Mouse (Mus musculus) forebrain, embryonic 16.5 days (tissue): ENCODE measurements around the gene Pgm2l1. TPM values are rescaled to one million over a fixed set of nuclear protein-coding genes. Genes with fewer than 3 reads are reported as not detected.
"Not testable (repeated sequence)": the region's sequence is repeated elsewhere in the genome, so short reads cannot be mapped to it uniquely, and the experiment has no call there.

Experiments used
- ATAC-seq: fragments of 200-750 bp; cut with Nextera tagmentation; 2 replicates; pipeline ENCODE4 v1.8.0; 2017; ENCODE audit warnings: mild to moderate bottlenecking, moderate library complexity
- H3K27ac ChIP-seq: fragments of 300-500 bp; sonication (generic); 2 replicates; pipeline ENCODE4 v1.5.1; 2014; ENCODE audit warnings: low read length, control low read depth
- H3K27me3 ChIP-seq: fragments of 300-500 bp; sonication (generic); replicated peaks from 2 replicates; pipeline ENCODE4 v1.6.1; 2014; ENCODE audit warnings: low read length; ENCODE audit not compliant: control insufficient read depth, insufficient read depth
- H3K36me3 ChIP-seq: fragments of 300-500 bp; sonication (generic); 2 replicates; pipeline ENCODE4 v1.6.1; 2014; ENCODE audit not compliant: control insufficient read depth, insufficient read depth
- H3K4me1 ChIP-seq: fragments of 300-500 bp; sonication (generic); replicated peaks from 2 replicates; pipeline ENCODE4 v1.6.1; 2014; ENCODE audit warnings: low read length; ENCODE audit not compliant: control insufficient read depth, insufficient read depth
- H3K4me2 ChIP-seq: fragments of 300-500 bp; sonication (generic); 2 replicates; pipeline ENCODE4 v1.6.1; 2014; ENCODE audit warnings: mild to moderate bottlenecking, low read length, control low read depth
- H3K4me3 ChIP-seq: fragments of 300-500 bp; sonication (generic); replicated peaks from 2 replicates; pipeline ENCODE4 v1.5.1; 2014; ENCODE audit warnings: mild to moderate bottlenecking, low read length, control low read depth
- H3K9ac ChIP-seq: fragments of 300-500 bp; sonication (generic); replicated peaks from 2 replicates; pipeline ENCODE4 v1.6.1; 2014; ENCODE audit warnings: low read depth, low read length, control low read depth
- H3K9me3 ChIP-seq: fragments of 300-500 bp; sonication (generic); 2 replicates; pipeline ENCODE4 v1.6.1; 2016; ENCODE audit warnings: low read length; ENCODE audit not compliant: control insufficient read depth
- WGBS: fragments of 180-500 bp; shearing (Covaris S2); extraction: QIAGEN DNeasy Blood & Tissue Kit; methylation state at CpG from one replicate; pipeline ENCODE4 v1.1.7; 2014; 5-methylcytosine and 5-hydroxymethylcytosine counted together
- polyA plus RNA-seq: library from polyadenylated mRNA; unstranded; fragments of >200 nt; fragmentation: Nextera tagmentation; extraction: Ambion mirVana; gene quantifications from 2 replicates; pipeline ENCODE4 v1.2.1, GENCODE M21; 2015

Pgm2l1 gene
- polyA plus RNA-seq, 1 experiment from 2014 or later, result 16.6 TPM

- no peak overlapping the region for H3K27ac ChIP-seq
- WGBS, result 90% methylated on average over 1 of the region's 1 CpGs
Measured at GRCm38 (mm10) chr7:100243007-100243406, 15.8 kb downstream of the Pgm2l1 start.

GRCm38 (mm10) chr7:100244225-100244624 is 17.0 kb downstream of the Pgm2l1 start:
- ATAC-seq, result no peak

More at GRCm38 (mm10) chr7:100243007-100243406, 15.8 kb downstream of the Pgm2l1 start:
- Histone ChIP-seq H3K27me3 (no peaks in the 10 kb centered on the region), H3K4me1 (no peaks in the 10 kb centered on the region), H3K9ac (no peak overlapping the region), H3K9me3 (no peaks in the 10 kb centered on the region), H3K4me3 (no peak overlapping the region), H3K36me3 (no peaks in the 10 kb centered on the region), H3K4me2 (no peak overlapping the region)
- no peak for ATAC-seq

DNA sequence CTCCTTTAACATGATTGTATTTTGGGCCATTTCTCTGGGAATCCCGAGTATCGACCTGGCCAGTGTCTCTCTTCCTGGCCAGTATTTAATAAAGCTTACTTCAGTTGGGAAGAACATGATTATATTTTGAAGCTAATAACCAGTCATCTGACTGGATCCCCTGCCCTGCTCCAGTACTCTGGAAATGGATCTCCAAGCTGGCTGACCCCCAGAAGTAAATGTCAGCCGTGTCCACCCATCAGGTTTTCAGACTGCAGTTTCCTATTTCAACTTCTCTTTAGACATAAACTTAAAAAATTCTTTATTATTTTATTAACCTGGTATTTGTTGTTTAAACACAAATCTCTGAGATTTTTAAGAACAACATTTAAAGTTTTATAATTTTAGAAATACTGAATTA is 18.0 kb downstream of the Pgm2l1 start:
- no peak overlapping the region for H3K27ac ChIP-seq
- H3K4me2 ChIP-seq, result no peak overlapping the region
- no peaks in the 10 kb centered on the region for H3K9me3 ChIP-seq
- 92% methylated on average over 3 of the region's 3 CpGs for WGBS
- H3K9ac ChIP-seq, result no peak overlapping the region
- H3K36me3 ChIP-seq, result no peaks in the 10 kb centered on the region
- no peak for ATAC-seq
- no peaks in the 10 kb centered on the region for H3K4me1 ChIP-seq
- no peaks in the 10 kb centered on the region for H3K27me3 ChIP-seq
- H3K4me3 ChIP-seq, result no peak overlapping the region

More at GRCm38 (mm10) chr7:100244225-100244624, 17.0 kb downstream of the Pgm2l1 start:
- no peaks in the 10 kb centered on the region for H3K27me3 ChIP-seq
- H3K9ac ChIP-seq, result no peak overlapping the region
- H3K4me2 ChIP-seq, result no peak overlapping the region
- 87% methylated on average over 4 of the region's 4 CpGs for WGBS
- H3K4me3 ChIP-seq, result no peak overlapping the region
- no peaks in the 10 kb centered on the region for H3K36me3 ChIP-seq
- H3K27ac ChIP-seq, result no peak overlapping the region
- H3K4me1 ChIP-seq, result no peaks in the 10 kb centered on the region
- H3K9me3 ChIP-seq, result no peaks in the 10 kb centered on the region

DNA sequence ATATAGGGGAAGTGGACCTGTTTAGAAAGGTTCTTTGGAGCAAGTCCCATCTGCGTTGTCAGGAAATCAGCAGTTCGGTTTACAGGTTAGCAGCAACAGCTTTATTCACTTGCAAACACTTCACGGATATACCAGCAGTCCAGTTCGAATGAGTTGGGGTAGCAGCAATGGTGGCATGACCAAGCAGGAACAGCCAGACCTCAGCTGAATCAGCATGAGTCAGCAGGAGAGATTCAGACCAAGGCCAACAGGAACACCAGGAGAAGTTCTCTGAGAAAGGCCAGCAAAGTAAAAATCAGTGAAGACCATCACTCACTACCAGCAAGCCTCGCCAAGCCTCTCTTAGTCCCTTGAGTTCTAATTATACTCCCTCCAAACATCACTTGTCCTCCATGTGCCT is 23.5 kb downstream of the Pgm2l1 start:
- Histone ChIP-seq H3K9me3 (no peaks in the 10 kb centered on the region), H3K9ac (no peak overlapping the region), H3K4me3 (no peak overlapping the region), H3K27me3 (no peaks in the 10 kb centered on the region), H3K4me1 (no peaks in the 10 kb centered on the region), H3K27ac (no peak overlapping the region), H3K4me2 (no peak overlapping the region), H3K36me3 (peaks cover 13% of the 10 kb centered on the region)
- 96% methylated on average over 5 of the region's 5 CpGs for WGBS
- ATAC-seq, result no peak

DNA sequence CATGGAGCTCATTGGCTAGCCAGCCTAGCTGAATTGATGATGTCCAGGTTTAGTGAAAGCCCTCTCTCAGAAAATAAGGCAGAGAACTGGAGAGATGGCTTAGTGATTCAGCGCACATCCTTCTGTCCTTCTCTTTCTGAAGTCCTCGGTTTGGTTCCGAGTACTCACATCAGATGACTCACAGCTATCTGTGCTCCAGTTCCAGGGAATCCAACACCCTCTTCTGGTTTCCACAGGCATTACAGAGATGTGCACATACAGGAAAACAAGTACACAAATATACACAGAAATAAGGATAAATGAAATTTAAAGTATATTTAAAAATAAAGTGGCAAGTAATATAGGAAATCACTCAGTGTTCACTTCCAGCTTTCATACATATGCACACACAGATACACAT is 35.2 kb downstream of the Pgm2l1 start:
- H3K4me2 ChIP-seq, result no peak overlapping the region
- WGBS, result 90% methylated on average over 3 of the region's 3 CpGs
- H3K36me3 ChIP-seq, result peaks cover 11% of the 10 kb centered on the region
- H3K27me3 ChIP-seq, result no peaks in the 10 kb centered on the region
- ATAC-seq, result no peak
- no peak overlapping the region for H3K9ac ChIP-seq
- H3K4me3 ChIP-seq, result no peak overlapping the region
- H3K4me1 ChIP-seq, result no peaks in the 10 kb centered on the region
- no peak overlapping the region for H3K27ac ChIP-seq
- no peaks in the 10 kb centered on the region for H3K9me3 ChIP-seq

DNA sequence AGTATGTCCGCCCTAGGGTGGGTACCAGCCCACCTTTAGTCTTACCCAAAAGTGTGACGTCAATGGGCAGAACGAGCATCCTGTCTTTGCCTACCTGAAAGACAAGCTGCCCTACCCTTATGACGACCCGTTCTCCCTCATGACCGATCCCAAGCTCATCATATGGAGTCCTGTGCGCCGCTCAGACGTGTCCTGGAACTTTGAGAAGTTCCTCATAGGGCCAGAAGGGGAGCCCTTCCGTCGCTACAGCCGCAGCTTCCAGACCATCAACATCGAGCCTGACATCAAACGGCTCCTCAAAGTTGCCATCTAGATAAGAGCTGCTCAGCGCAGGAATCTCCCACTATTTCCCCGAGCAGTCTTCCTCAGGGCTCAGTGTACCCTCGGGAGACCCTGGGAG is 37.7 kb downstream of the Pgm2l1 start:
- not testable (repeated sequence) for H3K4me3 ChIP-seq, H3K9ac ChIP-seq, H3K9me3 ChIP-seq, H3K27me3 ChIP-seq, ATAC-seq, H3K4me1 ChIP-seq, H3K4me2 ChIP-seq, H3K27ac ChIP-seq
- WGBS, result 57% methylated on average over 13 of the region's 17 CpGs
- H3K36me3 ChIP-seq, result peaks cover 11% of the 10 kb centered on the region

DNA sequence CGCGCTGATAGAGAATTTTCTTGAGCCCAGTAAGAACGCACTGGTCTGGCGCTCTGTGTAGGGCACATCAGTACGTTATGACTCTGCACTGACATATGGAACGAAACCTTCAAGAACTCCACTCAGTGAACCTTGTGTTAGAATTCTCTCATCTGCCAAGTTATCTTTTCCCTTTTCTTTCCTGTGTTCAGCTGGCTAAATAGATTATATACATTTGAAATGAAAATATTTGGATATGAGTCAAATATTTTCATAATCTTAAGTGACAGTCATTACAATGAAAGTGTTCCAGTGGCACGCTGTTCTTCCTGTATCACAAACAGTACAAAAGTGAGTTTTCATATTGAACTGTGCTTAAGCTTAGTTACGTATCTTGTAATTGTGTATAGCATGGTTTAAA is 45.2 kb downstream of the Pgm2l1 start:
- ATAC-seq, result no peak
- no peak overlapping the region for H3K4me2 ChIP-seq
- H3K4me1 ChIP-seq, result no peaks in the 10 kb centered on the region
- WGBS, result 94% methylated on average over 8 of the region's 8 CpGs
- no peak overlapping the region for H3K27ac ChIP-seq
- no peaks in the 10 kb centered on the region for H3K9me3 ChIP-seq
- H3K4me3 ChIP-seq, result no peak overlapping the region
- H3K9ac ChIP-seq, result no peak overlapping the region
- peaks cover 4% of the 10 kb centered on the region; the same call in 1 of the 2 replicates for H3K36me3 ChIP-seq
- H3K27me3 ChIP-seq, result no peaks in the 10 kb centered on the region

DNA sequence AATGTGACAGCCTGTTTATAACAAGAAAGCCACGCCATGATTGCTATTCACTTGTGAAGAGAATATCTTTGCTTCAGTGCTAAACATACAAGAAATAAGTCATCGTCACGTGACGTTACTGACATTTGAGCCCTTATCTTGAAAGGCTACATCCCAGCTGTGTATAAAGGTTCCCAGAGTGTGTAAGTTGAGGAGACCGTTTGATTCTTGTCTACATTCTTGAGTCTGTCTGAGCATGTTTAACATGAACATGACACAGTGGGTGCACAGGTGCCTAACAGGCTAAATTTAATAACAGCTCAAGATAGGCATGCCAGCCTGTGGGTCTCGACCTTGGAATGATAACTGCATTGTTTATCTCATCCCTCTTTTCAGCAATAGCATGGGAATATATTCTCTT is 47.3 kb downstream of the Pgm2l1 start:
- no peaks in the 10 kb centered on the region for H3K9me3 ChIP-seq
- H3K4me1 ChIP-seq, result no peaks in the 10 kb centered on the region
- no peaks in the 10 kb centered on the region for H3K27me3 ChIP-seq
- 91% methylated on average over 6 of the region's 6 CpGs for WGBS
- H3K9ac ChIP-seq, result no peak overlapping the region
- H3K4me3 ChIP-seq, result no peak overlapping the region
- peaks cover 4% of the 10 kb centered on the region; the same call in 1 of the 2 replicates for H3K36me3 ChIP-seq
- ATAC-seq, result no peak
- H3K27ac ChIP-seq, result no peak overlapping the region
- H3K4me2 ChIP-seq, result no peak overlapping the region

- ATAC-seq, result no peak
- Histone ChIP-seq H3K27me3 (no peaks in the 10 kb centered on the region), H3K27ac (no peak overlapping the region), H3K9ac (no peak overlapping the region), H3K4me2 (no peak overlapping the region), H3K4me3 (no peak overlapping the region), H3K9me3 (no peaks in the 10 kb centered on the region), H3K36me3 (peaks cover 2% of the 10 kb centered on the region; the same call in 1 of the 2 replicates), H3K4me1 (no peaks in the 10 kb centered on the region)
- WGBS, result 47% methylated on average over 2 of the region's 2 CpGs
Measured at GRCm38 (mm10) chr7:100276397-100276796, 49.2 kb downstream of the Pgm2l1 start.

DNA sequence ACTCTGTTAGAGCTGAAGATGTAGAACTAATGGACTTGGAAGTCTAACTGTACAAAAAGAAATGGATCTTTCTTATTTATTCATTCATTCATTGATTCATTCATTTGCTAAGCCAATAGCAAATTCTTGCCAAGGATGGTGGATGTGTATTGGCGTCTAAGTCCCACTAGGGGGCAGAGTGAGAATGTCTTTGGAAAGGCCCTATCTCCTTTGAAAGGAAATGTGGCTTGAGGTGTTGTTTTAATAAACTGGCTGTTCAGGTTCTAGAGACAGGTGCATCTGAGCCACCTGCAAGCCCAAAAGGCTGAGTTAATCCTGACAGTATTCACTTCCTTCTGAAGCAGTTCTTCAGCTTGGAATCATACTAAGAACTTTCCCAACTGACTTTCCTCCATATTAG is 52.6 kb downstream of the Pgm2l1 start:
- H3K27me3 ChIP-seq, result 0 out of 2 replicates have a peak, but pooled peaks cover 6% of the 10 kb centered on the region
- H3K4me2 ChIP-seq, result no peak overlapping the region
- H3K4me1 ChIP-seq, result no peaks in the 10 kb centered on the region
- no peak for ATAC-seq
- H3K27ac ChIP-seq, result no peak overlapping the region
- H3K9ac ChIP-seq, result no peak overlapping the region
- H3K4me3 ChIP-seq, result no peak overlapping the region
- H3K36me3 ChIP-seq, result no peaks in the 10 kb centered on the region
- 0% methylated on average over 1 of the region's 1 CpGs for WGBS
- no peaks in the 10 kb centered on the region for H3K9me3 ChIP-seq
